Mouse (Mus musculus): ENCODE data around the gene Papolg. TPM values are rescaled to one million over a fixed set of nuclear protein-coding genes. Genes with fewer than 3 reads are reported as not detected.

Papolg gene
- polyA plus RNA-seq, 1 experiment from 2014 or later: 20.7 TPM

- no peaks in the 10 kb centered on the region for H3K36me3 ChIP-seq
- no peaks in the 10 kb centered on the region for H3K9me3 ChIP-seq (replicated peaks)
- 65% methylated on average over 22 of the region's 22 CpGs for WGBS
Observed at GRCm38 (mm10) chr11:23846016-23846815, 48.8 kb downstream of the Papolg start.

DNA sequence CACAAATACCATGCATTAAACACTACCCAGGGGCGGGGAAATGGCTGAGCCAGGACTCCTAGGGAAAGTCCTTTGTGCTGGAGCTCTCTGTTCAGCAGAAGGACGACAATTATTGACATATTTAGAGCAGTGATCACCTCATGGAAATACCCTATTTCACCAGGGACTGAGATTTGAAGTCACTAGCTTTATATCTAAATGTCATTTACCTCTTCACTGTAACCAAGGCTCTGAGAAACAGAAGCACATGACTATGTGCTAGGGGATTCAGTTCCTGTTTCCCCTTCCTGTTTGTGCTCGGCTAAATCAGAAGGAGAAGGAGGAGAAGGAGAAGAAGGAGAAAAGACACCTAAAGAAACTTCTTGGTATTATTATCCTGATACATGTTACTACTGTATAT lies 71.8 kb downstream of the Papolg start:
- no peak for DNase-seq (ENCODE audit: low spot score)
- 81% methylated on average over 3 of the region's 3 CpGs for WGBS
- no peaks in the 10 kb centered on the region for H3K9me3 ChIP-seq (replicated peaks)
- H3K36me3 ChIP-seq: no peaks in the 10 kb centered on the region
- H3K4me3 ChIP-seq: no peak overlapping the region
- H3K27me3 ChIP-seq (ENCODE audit: low read depth, poor library complexity, severe bottlenecking): no peaks in the 10 kb centered on the region
- H3K4me1 ChIP-seq: no peaks in the 10 kb centered on the region
- no peak overlapping the region for H3K27ac ChIP-seq (replicated peaks)

More at GRCm38 (mm10) chr11:23846016-23846815, 48.8 kb downstream of the Papolg start:
- Histone ChIP-seq H3K4me3 (no peak overlapping the region), H3K27ac (replicated peaks) (no peak overlapping the region), H3K27me3 (ENCODE audit: low read depth, poor library complexity, severe bottlenecking) (no peaks in the 10 kb centered on the region), H3K4me1 (no peaks in the 10 kb centered on the region)
- peak; percentile 11 for DNase-seq (ENCODE audit: low spot score)

DNA sequence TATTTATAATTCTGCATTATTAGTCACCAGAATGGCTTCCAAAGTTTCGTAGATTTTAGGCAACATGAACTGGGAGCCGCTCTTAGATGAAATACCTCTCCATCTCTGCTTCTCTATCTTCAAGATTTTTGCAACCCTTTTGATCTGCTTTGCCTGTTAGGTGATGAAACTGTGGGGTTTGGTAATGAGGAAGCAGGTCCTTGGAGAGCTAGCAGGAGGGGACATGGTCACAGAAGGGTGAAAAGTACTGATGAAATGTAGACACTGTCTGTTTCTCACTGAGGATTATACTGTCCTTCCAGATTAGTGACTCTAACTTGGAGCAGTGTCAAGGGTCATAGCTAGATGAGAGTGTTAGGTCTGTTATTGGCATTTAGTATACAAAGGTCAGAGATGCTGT lies 73.4 kb downstream of the Papolg start:
- DNase-seq (ENCODE audit: low spot score): no peak
- H3K36me3 ChIP-seq: no peaks in the 10 kb centered on the region
- 86% methylated on average over 2 of the region's 2 CpGs for WGBS
- H3K9me3 ChIP-seq (replicated peaks): no peaks in the 10 kb centered on the region; the same call in 1 of the 2 replicates
- H3K4me1 ChIP-seq: no peaks in the 10 kb centered on the region
- H3K4me3 ChIP-seq: no peak overlapping the region
- no peaks in the 10 kb centered on the region for H3K27me3 ChIP-seq (ENCODE audit: low read depth, poor library complexity, severe bottlenecking)
- H3K27ac ChIP-seq (replicated peaks): no peak overlapping the region

GRCm38 (mm10) chr11:23820977-23821376 lies 74.1 kb downstream of the Papolg start:
- WGBS: 83% methylated on average over 2 of the region's 2 CpGs
- H3K36me3 ChIP-seq: no peaks in the 10 kb centered on the region
- no peaks in the 10 kb centered on the region for H3K4me1 ChIP-seq
- no peak for DNase-seq (ENCODE audit: low spot score)
- no peaks in the 10 kb centered on the region for H3K27me3 ChIP-seq (ENCODE audit: low read depth, poor library complexity, severe bottlenecking)
- no peaks in the 10 kb centered on the region; the same call in 1 of the 2 replicates for H3K9me3 ChIP-seq (replicated peaks)
- no peak overlapping the region for H3K27ac ChIP-seq (replicated peaks)
- H3K4me3 ChIP-seq: no peak overlapping the region

DNA sequence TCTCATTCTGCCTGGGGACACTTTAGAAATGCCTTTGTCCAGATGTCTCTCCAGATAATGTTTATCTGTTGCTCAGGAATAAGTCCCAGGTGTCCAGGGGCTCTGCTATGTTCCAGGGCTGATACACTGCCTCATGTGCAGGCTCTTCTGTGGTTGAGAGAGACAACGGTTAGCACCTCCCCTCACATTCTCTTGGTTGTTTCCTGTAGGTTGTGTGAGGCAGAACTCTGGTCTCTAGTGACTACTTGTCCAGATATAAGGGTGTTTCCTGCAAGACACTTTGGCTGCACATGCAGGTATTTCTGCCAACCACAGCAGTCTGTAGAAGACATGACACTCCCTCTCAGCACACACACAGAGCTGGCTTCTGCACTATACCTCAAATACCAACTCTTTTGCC lies 76.3 kb downstream of the Papolg start:
- Histone ChIP-seq H3K27ac (replicated peaks) (no peak overlapping the region), H3K4me3 (no peak overlapping the region), H3K4me1 (no peaks in the 10 kb centered on the region), H3K27me3 (ENCODE audit: low read depth, poor library complexity, severe bottlenecking) (no peaks in the 10 kb centered on the region), H3K9me3 (replicated peaks) (no peaks in the 10 kb centered on the region; the same call in 1 of the 2 replicates), H3K36me3 (no peaks in the 10 kb centered on the region)
- 77% methylated on average over 1 of the region's 1 CpGs for WGBS
- no peak for DNase-seq (ENCODE audit: low spot score)

Other genes with a start within 250 kb of the Papolg start
- gene Pus10, start 229.6 kb downstream of the Papolg start, polyA plus RNA-seq (2016; fragmentation: Nextera tagmentation; extraction: Ambion mirVana): 18.8 and 18.9 TPM in 2 replicates
- gene Pex13, start 229.3 kb downstream of the Papolg start, polyA plus RNA-seq (2016; fragmentation: Nextera tagmentation; extraction: Ambion mirVana): 36.0 and 37.0 TPM in 2 replicates
- gene Rel, start 124.3 kb downstream of the Papolg start, polyA plus RNA-seq (2016; fragmentation: Nextera tagmentation; extraction: Ambion mirVana): 0.55 and 0.59 TPM in 2 replicates
- not detected in 2 replicates for gene A830031A19Rik, start 179.8 kb upstream of the Papolg start, polyA plus RNA-seq (2016; fragmentation: Nextera tagmentation; extraction: Ambion mirVana)
- gene Bcl11a, start 182.8 kb upstream of the Papolg start, polyA plus RNA-seq (2016; fragmentation: Nextera tagmentation; extraction: Ambion mirVana): 15.8 and 33.2 TPM in 2 replicates

Data from midbrain, embryonic 10.5 days (tissue).